ENCODE assay signal across 8 mouse cellular contexts in the genomic region with DNA sequence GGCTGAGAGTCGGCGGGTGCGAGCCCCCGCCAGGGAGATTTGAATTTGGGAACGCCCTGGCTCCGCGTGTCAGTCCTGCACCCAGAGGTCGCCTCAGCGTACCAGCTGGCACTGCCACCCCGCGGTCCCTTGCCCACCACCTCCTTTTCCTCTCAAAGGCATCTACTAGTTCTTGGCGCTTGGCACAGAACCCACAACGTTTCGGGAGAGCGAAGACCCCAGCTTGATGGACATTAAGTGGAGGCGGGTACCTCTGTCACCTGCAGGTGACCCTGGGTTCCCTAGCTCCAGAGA. TPM values are rescaled to one million over a fixed set of nuclear protein-coding genes. Genes with fewer than 3 reads are reported as not detected.
DNase-seq lines count a peak whose midpoint lies in the region; ATAC-seq and TF ChIP-seq lines count a peak whose summit lies in the region.

No protein-coding gene starts in this region.

- no peaks in the 10 kb centered on the region for H3K27me3 ChIP-seq in neural tube, embryonic 11.5 days (ENCODE audit: control insufficient read depth, insufficient read depth, low read length)
- no peaks in the 10 kb centered on the region for H3K27me3 ChIP-seq in limb, embryonic 14.5 days (ENCODE audit: control insufficient read depth, insufficient read depth, low read length)
- H3K27me3 ChIP-seq in stomach, embryonic 16.5 days (ENCODE audit: control insufficient read depth, insufficient read depth, low read length), result no peaks in the 10 kb centered on the region

- peak overlapping the region; percentile 74 for H3K4me3 ChIP-seq in neural tube, embryonic 11.5 days (ENCODE audit: low read depth, low read length)
- H3K4me3 ChIP-seq in limb, embryonic 14.5 days (replicated peaks; ENCODE audit: low read length), result peak overlapping the region; percentile 90
- peak overlapping the region; percentile 84 for H3K4me3 ChIP-seq in stomach, embryonic 16.5 days (replicated peaks; ENCODE audit: low read length)

- H3K4me1 ChIP-seq in neural tube, embryonic 11.5 days (ENCODE audit: control insufficient read depth, insufficient read depth, low read length), result peaks cover 10% of the 10 kb centered on the region
- H3K4me1 ChIP-seq in limb, embryonic 14.5 days (ENCODE audit: control insufficient read depth, insufficient read depth, low read length), result peaks cover 17% of the 10 kb centered on the region
- H3K4me1 ChIP-seq in stomach, embryonic 16.5 days (ENCODE audit: control insufficient read depth, insufficient read depth, low read length), result peaks cover 16% of the 10 kb centered on the region; the same call in 1 of the 2 replicates

- peak overlapping the region; percentile 75 for H3K4me2 ChIP-seq in neural tube, embryonic 11.5 days (ENCODE audit: low read depth)
- peak overlapping the region; percentile 95 for H3K4me2 ChIP-seq in limb, embryonic 14.5 days (replicated peaks; ENCODE audit: low read depth, low read length, severe bottlenecking)
- H3K4me2 ChIP-seq in stomach, embryonic 16.5 days (ENCODE audit: low read depth, low read length), result peak overlapping the region; percentile 96

- TF ChIP-seq POLR2A in limb, embryonic 14.5 days (IDR thresholded peaks at IDR 0.05; ENCODE audit: borderline replicate concordance, extremely low read depth, insufficient read depth, insufficient read length), result no peak

- no peaks in the 10 kb centered on the region for H3K9me3 ChIP-seq in neural tube, embryonic 11.5 days (ENCODE audit: control insufficient read depth, low read length)
- H3K9me3 ChIP-seq in limb, embryonic 14.5 days (ENCODE audit: control insufficient read depth, low read length), result no peaks in the 10 kb centered on the region
- H3K9me3 ChIP-seq in stomach, embryonic 16.5 days (replicated peaks; ENCODE audit: control insufficient read depth, low read length), result no peaks in the 10 kb centered on the region

- no peak; the same call in 1 of the 2 replicates for ATAC-seq in neural tube, embryonic 11.5 days (ENCODE audit: insufficient read depth, low FRiP score, low TSS enrichment)
- ATAC-seq in limb, embryonic 14.5 days (ENCODE audit: low FRiP score, low read depth), result 0 out of 2 replicates have a peak, but pooled peaks have one; percentile 8
- ATAC-seq in stomach, embryonic 16.5 days (ENCODE audit: insufficient read depth, low FRiP score), result no peak

- no peaks in the 10 kb centered on the region for H3K36me3 ChIP-seq in neural tube, embryonic 11.5 days (ENCODE audit: control insufficient read depth, insufficient read depth, low read length)
- H3K36me3 ChIP-seq in limb, embryonic 14.5 days (ENCODE audit: control insufficient read depth, insufficient read depth, low read length), result no peaks in the 10 kb centered on the region
- no peaks in the 10 kb centered on the region for H3K36me3 ChIP-seq in stomach, embryonic 16.5 days (ENCODE audit: control insufficient read depth, insufficient read depth, low read length)

- WGBS in neural tube, embryonic 11.5 days, result 3% methylated on average over 16 of the region's 16 CpGs
- 5% methylated on average over 16 of the region's 16 CpGs for WGBS in limb, embryonic 14.5 days
- WGBS in stomach, embryonic 16.5 days, result 4% methylated on average over 16 of the region's 16 CpGs

- peak overlapping the region; percentile 89 for H3K9ac ChIP-seq in neural tube, embryonic 11.5 days (ENCODE audit: low read length)
- peak overlapping the region; percentile 89 for H3K9ac ChIP-seq in limb, embryonic 14.5 days (ENCODE audit: low read depth, low read length, severe bottlenecking)
- peak overlapping the region; percentile 92 for H3K9ac ChIP-seq in stomach, embryonic 16.5 days (ENCODE audit: low read length)

- DNase-seq in cerebellum, postnatal 10 days, result peak; percentile 66 to 71
- DNase-seq in cerebellum, adult 8-10 months, result no peak
- DNase-seq in neural tube, embryonic 11.5 days (ENCODE audit: low spot score), result no peak
- DNase-seq in neural tube, embryonic 10.5 days (ENCODE audit: extremely low spot score, low spot score), result no peak
- no peak for DNase-seq in limb, embryonic 14.5 days (ENCODE audit: low spot score)
- DNase-seq in urinary bladder, postnatal 25 days (ENCODE audit: low spot score), result no peak
- no peak for DNase-seq in cerebellum, postnatal 4 days (ENCODE audit: low spot score in 2 of 2)

- peak overlapping the region; percentile 90; the same call in 1 of the 2 replicates for H3K27ac ChIP-seq in neural tube, embryonic 11.5 days (ENCODE audit: low read depth, low read length)
- H3K27ac ChIP-seq in limb, embryonic 14.5 days (replicated peaks; ENCODE audit: low read depth, low read length), result peak overlapping the region; percentile 83; the same call in 1 of the 2 replicates
- H3K27ac ChIP-seq in stomach, embryonic 16.5 days (ENCODE audit: low read length), result peak overlapping the region; percentile 90; the same call in 1 of the 2 replicates

RNA-seq across cellular contexts. Expression of a gene that starts 1.5 kb away (rescaled TPM):
- polyA plus RNA-seq in neural tube, embryonic 11.5 days (2014; fragmentation: Nextera tagmentation; extraction: Ambion mirVana), result 16.6 and 20.1 TPM in 2 replicates
- polyA plus RNA-seq in limb, embryonic 14.5 days (2012; rRNA removed), result 14.3 and 16.9 TPM in 2 replicates
- 13.7 and 16.1 TPM in 2 replicates for polyA plus RNA-seq in limb, embryonic 14.5 days (2014; fragmentation: Nextera tagmentation; extraction: Ambion mirVana)
- 10.0 and 10.7 TPM in 2 replicates for polyA plus RNA-seq in stomach, embryonic 16.5 days (2015; fragmentation: Nextera tagmentation; extraction: Ambion mirVana)

RNA-seq across cellular contexts. Expression of a gene that starts 41.9 kb away (rescaled TPM):
- not detected in 2 replicates for polyA plus RNA-seq in neural tube, embryonic 11.5 days (2014; fragmentation: Nextera tagmentation; extraction: Ambion mirVana)
- 0.04 TPM in 1 of 2 replicates, not detected in the other for polyA plus RNA-seq in limb, embryonic 14.5 days (2012; rRNA removed)
- not detected in 2 replicates for polyA plus RNA-seq in limb, embryonic 14.5 days (2014; fragmentation: Nextera tagmentation; extraction: Ambion mirVana)
- polyA plus RNA-seq in stomach, embryonic 16.5 days (2015; fragmentation: Nextera tagmentation; extraction: Ambion mirVana), result 0.14 TPM in 1 of 2 replicates, not detected in the other

Comparison
In these comparisons a context has a peak if more than half of its experiments do, and no peak if none do; other contexts are left out.
1. DNase-seq: peak in cerebellum, postnatal 10 days (2 of 2); none in cerebellum, adult 8-10 months (single experiment), neural tube, embryonic 11.5 days (single experiment), neural tube, embryonic 10.5 days (single experiment), limb, embryonic 14.5 days (single experiment), urinary bladder, postnatal 25 days (single experiment) and cerebellum, postnatal 4 days (0 of 2).
2. Peak in every context shown above with its lines, with median percentiles within 50 percentile points of each other: H3K27ac ChIP-seq, H3K4me2 ChIP-seq, H3K4me3 ChIP-seq and H3K9ac ChIP-seq.